Mouse (Mus musculus): ENCODE data around the gene Lrrc2. TPM values are rescaled to one million over a fixed set of nuclear protein-coding genes. Genes with fewer than 3 reads are reported as not detected.

The Lrrc2 gene
- polyA plus RNA-seq, 2 experiments, result 0.04 to 0.08 TPM

GRCm38 (mm10) chr9:110988078-110988477 is 36.7 kb downstream of the Lrrc2 start:
- Histone ChIP-seq H3K9ac (ENCODE audit: low read depth, low read length, severe bottlenecking) (no peak overlapping the region), H3K4me1 (ENCODE audit: control insufficient read depth, insufficient read depth, low read length) (no peaks in the 10 kb centered on the region), H3K4me2 (replicated peaks; ENCODE audit: low read depth, low read length, severe bottlenecking) (no peak overlapping the region), H3K9me3 (ENCODE audit: control insufficient read depth, low read length) (no peaks in the 10 kb centered on the region), H3K27ac (replicated peaks; ENCODE audit: low read depth, low read length) (no peak overlapping the region), H3K27me3 (ENCODE audit: control insufficient read depth, insufficient read depth, low read length) (no peaks in the 10 kb centered on the region), H3K4me3 (replicated peaks; ENCODE audit: low read length) (no peak overlapping the region), H3K36me3 (ENCODE audit: control insufficient read depth, insufficient read depth, low read length) (no peaks in the 10 kb centered on the region)
- TF ChIP-seq POLR2A (IDR thresholded peaks at IDR 0.05; ENCODE audit: borderline replicate concordance, extremely low read depth, insufficient read depth, insufficient read length), result no peak
- 53% methylated on average over 3 of the region's 3 CpGs for WGBS
- no peak for ATAC-seq (ENCODE audit: low FRiP score, low read depth)
- DNase-seq (ENCODE audit: low spot score), result no peak

- Histone ChIP-seq H3K27me3 (ENCODE audit: control insufficient read depth, insufficient read depth, low read length) (no peaks in the 10 kb centered on the region), H3K9ac (ENCODE audit: low read depth, low read length, severe bottlenecking) (no peak overlapping the region), H3K4me1 (ENCODE audit: control insufficient read depth, insufficient read depth, low read length) (no peaks in the 10 kb centered on the region), H3K36me3 (ENCODE audit: control insufficient read depth, insufficient read depth, low read length) (no peaks in the 10 kb centered on the region), H3K4me2 (replicated peaks; ENCODE audit: low read depth, low read length, severe bottlenecking) (no peak overlapping the region), H3K9me3 (ENCODE audit: control insufficient read depth, low read length) (no peaks in the 10 kb centered on the region), H3K27ac (replicated peaks; ENCODE audit: low read depth, low read length) (no peak overlapping the region), H3K4me3 (replicated peaks; ENCODE audit: low read length) (no peak overlapping the region)
- 52% methylated on average over 4 of the region's 4 CpGs for WGBS
- ATAC-seq (ENCODE audit: low FRiP score, low read depth), result no peak
- DNase-seq (ENCODE audit: low spot score), result no peak
- TF ChIP-seq POLR2A (IDR thresholded peaks at IDR 0.05; ENCODE audit: borderline replicate concordance, extremely low read depth, insufficient read depth, insufficient read length), result no peak
Measured at GRCm38 (mm10) chr9:110989141-110989540, 37.8 kb downstream of the Lrrc2 start.

GRCm38 (mm10) chr9:110989543-110989942 is 38.2 kb downstream of the Lrrc2 start:
- H3K4me3 ChIP-seq (replicated peaks; ENCODE audit: low read length), result no peak overlapping the region

GRCm38 (mm10) chr9:110990204-110990603 is 38.9 kb downstream of the Lrrc2 start, which contains the start of gene Rtp3:
Gene Rtp3 (minus strand): TSS chr9:110990583.
- Histone ChIP-seq H3K4me2 (replicated peaks; ENCODE audit: low read depth, low read length, severe bottlenecking) (no peak within 1 kb of the TSS), H3K27me3 (ENCODE audit: control insufficient read depth, insufficient read depth, low read length) (no peaks in the 10 kb centered on the region), H3K27ac (replicated peaks; ENCODE audit: low read depth, low read length) (no peak within 1 kb of the TSS), H3K36me3 (ENCODE audit: control insufficient read depth, insufficient read depth, low read length) (no peaks in the 10 kb centered on the region), H3K9me3 (ENCODE audit: control insufficient read depth, low read length) (no peaks in the 10 kb centered on the region), H3K4me3 (replicated peaks; ENCODE audit: low read length) (no peak within 1 kb of the TSS), H3K4me1 (ENCODE audit: control insufficient read depth, insufficient read depth, low read length) (no peaks in the 10 kb centered on the region), H3K9ac (ENCODE audit: low read depth, low read length, severe bottlenecking) (no peak within 1 kb of the TSS)
- DNase-seq (ENCODE audit: low spot score) (no peak), ATAC-seq (ENCODE audit: low FRiP score, low read depth) (no peak)
- TF ChIP-seq POLR2A (IDR thresholded peaks at IDR 0.05; ENCODE audit: borderline replicate concordance, extremely low read depth, insufficient read depth, insufficient read length), result no peak
- whole genome bisulfite sequencing, result 76% methylated on average over 6 of the region's 6 CpGs

More at GRCm38 (mm10) chr9:110989543-110989942, 38.2 kb downstream of the Lrrc2 start:
- no peak for TF ChIP-seq POLR2A (IDR thresholded peaks at IDR 0.05; ENCODE audit: borderline replicate concordance, extremely low read depth, insufficient read depth, insufficient read length)
- Histone ChIP-seq H3K27me3 (ENCODE audit: control insufficient read depth, insufficient read depth, low read length) (no peaks in the 10 kb centered on the region), H3K9ac (ENCODE audit: low read depth, low read length, severe bottlenecking) (no peak overlapping the region), H3K4me1 (ENCODE audit: control insufficient read depth, insufficient read depth, low read length) (no peaks in the 10 kb centered on the region), H3K27ac (replicated peaks; ENCODE audit: low read depth, low read length) (no peak overlapping the region), H3K4me2 (replicated peaks; ENCODE audit: low read depth, low read length, severe bottlenecking) (no peak overlapping the region), H3K9me3 (ENCODE audit: control insufficient read depth, low read length) (no peaks in the 10 kb centered on the region), H3K36me3 (ENCODE audit: control insufficient read depth, insufficient read depth, low read length) (no peaks in the 10 kb centered on the region)
- no peak for ATAC-seq (ENCODE audit: low FRiP score, low read depth)
- DNase-seq (ENCODE audit: low spot score), result no peak
- WGBS, result 95% methylated on average over 2 of the region's 2 CpGs

GRCm38 (mm10) chr9:110993281-110993709 is 42.0 kb downstream of the Lrrc2 start:
- DNase-seq (ENCODE audit: low spot score), result no peak
- no peaks in the 10 kb centered on the region for H3K9me3 ChIP-seq (ENCODE audit: control insufficient read depth, low read length)
- WGBS, result 53% methylated on average over 3 of the region's 3 CpGs

More at GRCm38 (mm10) chr9:110993281-110993709, 42.0 kb downstream of the Lrrc2 start:
- H3K4me1 ChIP-seq (ENCODE audit: control insufficient read depth, insufficient read depth, low read length), result no peaks in the 10 kb centered on the region
- H3K36me3 ChIP-seq (ENCODE audit: control insufficient read depth, insufficient read depth, low read length), result no peaks in the 10 kb centered on the region
- no peak overlapping the region for H3K4me3 ChIP-seq (replicated peaks; ENCODE audit: low read length)
- no peak overlapping the region for H3K9ac ChIP-seq (ENCODE audit: low read depth, low read length, severe bottlenecking)
- no peak overlapping the region for H3K27ac ChIP-seq (replicated peaks; ENCODE audit: low read depth, low read length)
- no peaks in the 10 kb centered on the region for H3K27me3 ChIP-seq (ENCODE audit: control insufficient read depth, insufficient read depth, low read length)
- TF ChIP-seq POLR2A (IDR thresholded peaks at IDR 0.05; ENCODE audit: borderline replicate concordance, extremely low read depth, insufficient read depth, insufficient read length), result no peak
- H3K4me2 ChIP-seq (replicated peaks; ENCODE audit: low read depth, low read length, severe bottlenecking), result no peak overlapping the region
- ATAC-seq (ENCODE audit: low FRiP score, low read depth), result no peak

All from limb, embryonic 14.5 days (tissue).